Mouse (Mus musculus): ENCODE measurements around the gene Mettl1.
"Not testable (repeated sequence)": the region's sequence is repeated elsewhere in the genome, so short reads cannot be mapped to it uniquely, and the experiment has no call there.

Mettl1 gene

DNA sequence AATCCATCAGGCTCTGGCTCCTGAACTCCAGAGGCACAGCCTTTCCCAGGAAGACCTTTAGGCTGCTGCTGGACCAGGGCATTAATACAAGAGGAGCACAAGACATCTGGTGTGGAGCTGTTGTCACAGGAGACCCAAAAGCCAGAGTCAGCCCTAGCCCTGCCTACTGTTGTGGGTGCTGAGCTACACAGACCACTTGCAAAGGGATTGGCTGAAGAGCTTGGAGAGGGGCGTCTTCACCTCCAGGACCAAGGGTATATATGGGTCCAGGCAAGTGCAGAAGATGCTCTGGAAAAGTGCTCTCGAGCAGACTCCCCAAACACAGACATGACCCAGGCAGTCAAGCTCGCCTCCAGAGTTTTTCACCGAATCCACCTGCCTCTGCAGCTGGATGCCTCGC is 6.7 kb downstream of the Mettl1 start, which contains the start of gene Cyp27b1:
Cyp27b1 (plus strand) TSS at position 297 of the 400 bp plus-strand sequence.
- no peak for DNase-seq (ENCODE audit: low spot score)

DNA sequence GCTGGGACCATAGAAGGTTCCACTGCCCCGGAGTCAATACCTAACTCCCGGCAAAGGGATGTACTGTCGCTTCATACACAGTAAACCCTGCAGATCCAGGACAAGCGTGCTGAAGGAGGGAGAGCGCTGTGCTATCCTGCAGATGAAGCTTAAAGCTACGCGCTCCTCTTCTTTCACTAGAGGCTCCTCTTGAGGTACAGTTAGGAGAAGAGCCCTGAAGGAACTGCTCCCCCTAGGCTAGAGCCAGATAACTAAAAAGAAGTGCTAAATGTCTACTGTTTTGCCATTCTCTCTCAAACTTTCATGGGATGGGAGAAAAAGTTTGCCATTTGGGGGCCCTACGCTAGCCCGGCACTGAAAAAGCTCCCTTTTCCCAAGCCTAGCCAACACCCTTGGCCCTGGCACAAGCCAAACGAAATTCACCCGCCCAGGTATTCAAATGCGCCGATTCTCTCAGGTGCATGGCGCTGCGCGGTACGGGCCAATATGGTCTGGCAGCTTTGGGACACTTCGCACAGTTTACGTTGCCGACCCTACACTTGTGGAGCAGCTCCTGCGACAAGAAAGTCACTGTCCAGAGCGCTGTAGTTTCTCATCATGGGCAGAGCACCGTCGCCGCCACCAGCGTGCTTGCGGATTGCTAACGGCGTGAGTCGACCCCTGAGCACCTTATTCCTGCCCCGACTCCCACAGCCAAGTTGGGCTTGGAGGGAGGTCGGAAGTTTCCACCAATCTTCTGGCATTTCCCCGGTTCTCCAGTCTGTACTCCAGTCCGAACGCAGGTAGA is 7.6 kb downstream of the Mettl1 start:
- no peak for DNase-seq (ENCODE audit: low spot score)

DNA sequence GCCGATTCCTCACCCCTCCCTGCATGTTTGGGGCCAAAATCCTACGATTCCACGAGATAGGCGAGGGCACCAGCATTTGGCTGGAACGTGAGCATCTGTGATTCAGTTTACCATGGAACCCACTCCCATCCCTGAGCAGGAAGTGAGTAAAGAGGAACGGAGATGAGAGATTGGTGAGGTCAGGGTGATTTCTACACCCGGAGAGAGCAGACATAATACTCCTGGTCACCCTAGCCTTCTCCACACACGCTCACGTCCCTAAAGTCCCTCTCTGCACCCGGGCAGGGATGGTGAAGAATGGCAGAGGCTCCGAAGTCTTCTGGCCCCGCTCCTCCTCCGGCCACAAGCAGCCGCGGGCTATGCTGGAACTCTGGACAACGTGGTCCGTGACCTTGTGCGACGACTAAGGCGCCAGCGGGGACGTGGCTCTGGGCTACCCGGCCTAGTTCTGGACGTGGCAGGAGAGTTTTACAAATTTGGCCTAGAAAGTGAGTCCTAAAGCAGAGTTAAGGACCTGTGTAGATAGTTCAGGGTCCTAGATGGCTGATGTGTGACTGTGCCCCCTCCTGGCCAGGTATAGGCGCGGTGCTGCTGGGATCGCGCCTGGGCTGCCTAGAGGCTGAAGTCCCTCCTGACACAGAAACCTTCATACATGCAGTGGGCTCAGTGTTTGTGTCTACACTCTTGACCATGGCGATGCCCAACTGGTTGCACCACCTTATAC is 8.3 kb downstream of the Mettl1 start:
- no peak for DNase-seq (ENCODE audit: low spot score)

DNA sequence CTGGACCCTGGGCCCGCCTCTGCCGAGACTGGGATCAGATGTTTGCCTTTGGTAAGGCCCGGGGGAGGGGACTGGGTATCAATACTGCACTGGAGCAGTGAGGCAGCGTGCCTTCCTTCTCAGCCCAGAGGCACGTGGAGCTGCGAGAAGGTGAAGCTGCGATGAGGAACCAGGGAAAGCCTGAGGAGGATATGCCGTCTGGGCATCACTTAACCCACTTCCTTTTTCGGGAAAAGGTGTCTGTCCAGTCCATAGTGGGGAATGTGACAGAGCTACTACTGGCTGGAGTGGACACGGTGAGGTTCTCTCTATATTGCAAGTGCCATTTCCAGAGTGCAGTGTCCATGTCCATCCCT is 8.9 kb downstream of the Mettl1 start:
- DNase-seq (ENCODE audit: low spot score) = no peak

DNA sequence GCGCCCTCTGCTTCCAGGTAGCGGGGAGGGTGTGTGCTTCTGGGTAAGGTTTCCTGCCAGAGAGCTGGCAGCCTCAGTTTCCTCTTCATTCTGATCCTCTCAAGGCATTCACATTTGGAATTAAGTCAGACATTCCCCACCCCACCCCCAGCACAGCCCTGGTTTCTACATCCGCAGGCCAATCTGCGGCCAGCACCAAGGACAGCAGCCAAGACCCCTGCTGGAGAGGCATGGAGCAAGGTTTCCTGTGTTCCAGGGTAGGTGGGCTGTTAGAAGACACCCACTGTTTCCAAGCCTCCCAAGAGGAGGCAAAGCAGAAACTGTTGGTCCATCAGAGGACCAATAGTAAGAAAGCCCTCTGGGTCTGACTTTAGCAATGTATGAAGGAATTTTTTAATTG is 13.4 kb downstream of the Mettl1 start:
- DNase-seq (ENCODE audit: low spot score) = no peak

DNA sequence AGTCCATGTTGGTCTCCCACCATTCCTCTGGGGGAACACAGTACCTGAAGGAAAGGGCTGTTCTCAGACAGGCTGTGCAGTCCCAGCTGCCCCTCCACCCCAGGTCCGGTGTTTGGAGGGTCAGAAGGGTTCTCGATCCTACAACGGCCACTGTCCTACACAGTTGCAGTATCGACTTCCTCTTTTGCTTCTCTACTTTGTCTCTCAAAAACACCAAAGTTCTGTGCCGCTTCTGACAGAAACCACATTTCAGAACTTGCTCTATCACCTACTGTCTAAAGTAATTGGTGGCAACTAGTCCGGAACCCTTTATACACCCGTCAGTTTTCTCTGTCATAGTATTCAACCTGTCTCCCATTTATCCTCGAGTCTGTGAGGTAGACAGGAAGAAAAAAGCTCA is 14.2 kb downstream of the Mettl1 start:
- no peak for DNase-seq (ENCODE audit: low spot score)

DNA sequence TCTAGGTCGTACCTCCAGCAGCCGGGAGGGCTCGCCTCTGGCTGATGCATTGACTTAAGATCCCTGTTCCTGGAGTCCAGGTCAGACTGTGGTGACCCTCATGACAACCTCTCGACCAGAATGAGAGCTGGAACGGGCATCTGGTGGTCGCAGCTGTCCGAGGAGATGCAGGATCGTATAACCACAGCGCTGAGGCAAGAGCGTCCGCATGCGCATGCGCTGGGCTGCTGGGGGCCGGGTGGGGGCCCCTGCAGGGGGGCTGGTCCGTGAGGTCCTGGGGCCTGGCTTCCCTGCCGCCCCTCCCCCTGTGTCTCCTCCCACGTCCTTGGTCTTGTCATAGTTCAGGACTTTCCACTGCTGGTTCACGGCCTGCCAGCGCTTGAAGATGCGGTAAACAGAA is 15.3 kb downstream of the Mettl1 start:
- no peak for DNase-seq (ENCODE audit: low spot score)

DNA sequence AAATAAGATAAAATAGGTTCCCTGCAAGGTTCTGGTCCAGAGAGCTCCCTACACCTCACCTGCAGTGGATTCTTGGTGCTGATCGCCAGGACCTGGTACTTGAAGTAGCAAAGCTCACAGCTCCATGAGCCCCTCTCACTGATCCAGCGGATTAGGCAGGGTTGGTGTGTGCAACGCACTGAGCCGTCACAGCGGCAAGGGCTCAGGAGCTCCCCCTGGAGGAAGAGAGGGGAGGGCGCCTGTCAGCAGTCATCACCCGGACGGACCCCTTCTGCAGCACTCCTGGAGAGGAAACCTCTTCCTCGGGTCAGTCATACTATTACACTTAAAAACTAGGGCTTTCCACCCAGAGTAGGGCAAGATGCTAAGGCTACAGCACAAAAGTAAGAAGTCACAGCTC is 16.9 kb downstream of the Mettl1 start:
- DNase-seq (ENCODE audit: low spot score) = peak; percentile 94

DNA sequence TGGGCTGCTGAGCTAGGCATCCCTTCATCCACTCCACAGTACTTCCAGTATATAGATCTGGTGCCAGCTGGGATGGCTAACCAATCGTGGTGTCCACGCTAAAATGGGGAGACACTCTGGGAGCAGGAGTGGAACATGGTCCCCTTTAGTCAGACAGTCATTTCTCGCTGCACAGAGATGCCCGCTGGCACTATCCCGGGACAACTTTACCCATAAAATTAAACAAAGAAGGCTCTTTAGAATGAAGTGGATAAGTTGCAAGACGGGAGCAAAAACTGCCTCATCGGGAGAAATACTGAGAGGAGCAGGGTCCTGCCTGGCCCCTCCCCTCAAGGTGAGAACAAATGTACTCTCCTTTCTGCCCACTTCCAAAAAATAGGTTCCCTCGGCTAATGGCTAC is 17.5 kb downstream of the Mettl1 start:
- DNase-seq (ENCODE audit: low spot score) = peak; percentile 34

DNA sequence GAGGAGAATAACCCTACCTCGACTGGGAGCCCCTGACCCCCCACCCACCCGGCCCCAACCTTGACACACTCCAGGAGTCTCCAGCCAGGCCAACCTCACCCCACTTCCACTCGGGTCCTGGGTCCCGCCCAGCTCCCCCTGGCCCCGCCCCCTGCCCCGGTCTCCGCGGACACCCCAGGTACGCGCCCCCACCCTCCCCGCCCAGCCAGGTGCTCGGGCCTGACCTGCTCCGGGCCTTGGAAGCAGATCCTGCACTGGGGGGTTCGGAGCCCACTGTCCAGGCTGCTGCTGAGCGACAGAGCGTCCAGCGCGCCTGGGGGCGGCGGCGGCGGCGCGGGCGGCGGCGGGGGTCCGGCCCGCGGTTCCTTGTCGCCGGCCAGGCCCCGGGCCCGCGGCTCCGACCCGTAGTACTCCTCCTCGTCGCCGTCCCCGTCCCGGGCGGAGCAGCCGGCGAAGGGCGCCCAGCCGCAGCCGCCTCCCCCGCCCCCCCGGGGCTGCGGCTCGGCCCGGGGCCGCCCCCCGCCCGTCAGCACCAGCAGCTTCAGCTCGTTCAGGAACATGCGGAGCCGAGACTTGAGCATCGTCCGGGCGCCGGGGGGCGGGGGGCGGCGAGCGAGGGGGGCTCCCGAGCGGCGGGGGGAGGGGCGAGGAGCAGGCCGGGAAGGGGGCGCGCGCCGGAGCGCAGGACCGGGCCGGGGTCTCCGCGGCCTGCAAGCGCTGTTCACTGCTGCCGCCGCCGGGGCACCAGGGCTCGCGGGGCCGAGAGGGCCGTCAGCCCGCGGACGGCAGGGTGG is 18.2 kb downstream of the Mettl1 start:
- DNase-seq (ENCODE audit: low spot score) = peak; percentile 69

DNA sequence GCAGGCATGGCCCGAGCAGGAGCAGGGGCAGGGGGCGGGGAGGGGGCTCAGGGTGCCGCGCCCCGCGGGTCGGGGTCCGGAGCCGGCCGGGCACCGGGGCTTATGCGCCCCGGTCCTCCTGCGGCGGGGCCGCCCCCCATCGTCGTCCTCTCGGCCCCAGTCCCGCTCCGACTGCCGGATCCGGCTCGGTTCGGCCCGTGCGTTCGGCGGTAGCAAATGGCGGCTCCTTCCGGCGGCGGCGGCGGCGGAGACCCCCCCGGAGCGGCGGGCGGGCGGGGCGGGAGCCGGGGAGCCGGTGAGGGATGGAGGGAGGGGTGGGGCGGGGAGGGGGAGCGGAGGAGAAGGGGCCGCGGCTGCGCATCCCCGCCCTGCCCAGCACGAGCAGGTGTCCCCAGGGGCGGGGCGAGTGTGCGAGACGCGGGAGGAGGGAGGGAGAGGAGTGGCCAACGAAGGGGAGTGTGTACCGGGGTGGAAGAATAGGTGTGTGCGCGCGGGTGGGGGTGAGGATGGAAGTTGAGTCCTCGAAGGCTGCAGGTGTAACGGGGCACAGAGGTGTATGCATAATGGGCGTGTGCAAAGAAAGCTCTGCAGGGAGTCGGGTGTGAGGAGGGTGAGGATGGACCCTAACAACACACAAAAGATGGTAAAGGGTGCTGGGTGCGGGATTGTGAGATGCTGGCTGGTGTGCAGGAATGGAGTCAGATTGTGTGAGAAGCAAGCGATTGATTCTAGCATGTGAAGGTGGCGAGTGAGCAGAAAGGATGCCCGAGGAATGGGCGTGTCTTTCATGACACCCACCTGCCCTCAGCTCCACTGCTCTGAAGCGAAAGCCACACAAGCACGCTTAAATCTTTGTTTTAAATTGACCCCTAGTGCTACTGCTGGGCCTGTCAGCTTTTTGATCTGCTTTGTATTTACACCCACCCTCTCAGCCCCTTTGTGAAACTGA is 19.0 kb downstream of the Mettl1 start, which contains the start of gene March9:
March9 (minus strand) TSS at position 217 of the 949 bp plus-strand sequence.
- DNase-seq (ENCODE audit: low spot score) = peak; percentile 96

DNA sequence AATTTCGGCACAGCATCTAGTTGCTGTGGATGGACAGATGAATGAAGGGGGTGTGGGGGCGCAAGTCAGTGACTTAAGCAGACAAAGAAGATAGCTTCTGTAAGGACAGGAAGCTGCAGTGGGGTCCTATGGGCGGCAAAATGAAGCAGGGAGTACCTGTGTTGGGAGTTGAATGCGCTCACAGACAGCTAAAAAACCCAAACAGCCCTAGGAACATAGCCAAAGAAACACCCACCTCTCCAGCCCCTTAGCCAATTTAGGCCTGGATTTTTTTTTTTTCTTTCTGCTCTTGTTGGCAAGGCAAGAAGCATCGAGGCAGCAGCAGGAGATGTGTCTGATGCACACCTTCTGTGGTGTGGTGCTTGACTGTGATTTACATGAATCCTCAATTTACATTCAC is 19.9 kb downstream of the Mettl1 start:
- DNase-seq (ENCODE audit: low spot score) = peak; percentile 52

DNA sequence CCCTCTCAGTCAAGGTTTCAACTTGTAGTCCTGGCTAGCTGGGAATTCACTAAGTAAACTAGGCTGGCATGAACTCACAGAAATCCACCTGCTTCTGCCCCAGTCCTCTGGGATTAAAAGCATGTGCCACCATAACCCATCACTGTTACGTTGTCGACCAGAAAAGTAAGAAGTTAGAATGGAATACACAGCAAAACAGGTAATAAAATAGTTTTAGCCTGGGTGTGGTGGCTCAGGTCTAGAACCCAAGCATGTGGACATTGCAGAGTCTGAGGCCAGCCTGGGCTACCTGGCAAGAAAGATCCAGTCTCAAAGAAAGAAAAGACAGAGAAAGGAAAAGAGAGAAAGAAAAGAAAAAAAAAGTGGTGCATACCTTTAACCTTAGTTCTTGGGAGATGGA is 20.3 kb downstream of the Mettl1 start:
- no peak for DNase-seq (ENCODE audit: low spot score)

DNA sequence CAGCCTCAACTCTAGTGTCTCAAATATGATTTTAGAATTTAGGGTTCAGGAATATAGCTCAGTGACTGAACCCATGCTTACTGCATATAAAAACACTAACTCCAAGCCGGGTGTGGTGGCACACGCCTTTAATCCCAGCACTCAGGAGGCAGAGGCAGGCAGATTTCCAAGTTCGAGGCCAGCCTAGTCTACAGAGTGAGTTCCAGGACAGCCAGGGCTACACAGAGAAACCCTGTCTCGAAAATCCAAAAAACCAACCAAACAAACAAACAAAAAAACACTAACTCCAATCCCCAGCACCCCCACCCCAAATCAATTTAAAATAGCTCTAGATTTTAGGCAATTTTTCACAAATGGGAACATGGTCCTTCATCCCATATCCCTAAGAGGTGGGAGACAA is 20.9 kb downstream of the Mettl1 start:
- not testable (repeated sequence) for DNase-seq (ENCODE audit: low spot score)

DNA sequence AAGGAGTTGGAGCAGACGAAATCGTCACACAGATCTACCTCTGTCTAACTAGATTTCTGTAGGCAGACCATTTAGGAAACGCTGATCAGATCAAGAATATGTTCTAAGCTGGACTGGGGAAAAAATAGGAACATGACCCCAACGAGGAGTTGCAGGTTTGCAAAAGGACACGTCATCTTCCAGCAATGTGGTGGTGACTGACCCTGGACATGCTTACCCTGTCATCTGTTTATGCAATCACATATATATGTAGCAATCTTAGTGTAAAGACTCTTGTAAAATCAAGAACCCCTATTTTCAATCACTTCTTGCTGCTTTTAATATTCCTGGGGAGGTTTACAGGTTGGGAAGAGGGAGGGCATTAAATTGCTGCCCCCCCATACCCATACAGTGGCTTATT is 21.3 kb downstream of the Mettl1 start:
- DNase-seq (ENCODE audit: low spot score) = peak; percentile 72

DNA sequence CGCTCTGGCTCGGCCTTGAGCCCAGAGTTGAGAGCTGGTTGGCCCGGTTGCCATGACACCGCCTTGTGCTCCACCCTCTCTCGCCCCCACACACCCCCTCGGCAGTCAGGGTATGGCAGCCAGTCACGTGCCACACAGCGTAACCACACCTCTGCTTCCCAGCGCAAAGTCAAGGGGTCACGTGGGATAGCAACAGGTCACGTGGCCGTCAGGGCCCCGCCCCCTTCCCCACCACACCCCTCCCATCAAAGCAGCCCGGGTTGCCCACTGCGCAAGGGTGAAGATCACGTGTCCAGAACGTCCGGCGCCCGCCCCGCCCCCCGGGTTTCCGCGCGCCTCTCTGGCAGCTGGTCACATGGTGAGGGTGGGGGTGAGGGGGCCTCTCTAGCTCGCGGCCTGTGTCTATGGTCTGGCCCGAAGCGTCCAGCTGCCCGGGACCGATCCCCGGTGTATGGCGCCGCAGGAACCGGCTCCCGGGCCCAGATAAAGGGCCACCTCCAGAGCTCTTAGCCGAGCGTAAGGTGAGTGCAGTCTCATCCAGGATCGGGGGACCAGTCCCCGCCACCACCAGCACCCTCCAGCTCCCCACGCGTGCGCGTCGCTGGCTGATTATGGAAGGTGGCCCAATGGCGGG is 22.1 kb downstream of the Mettl1 start, which contains the start of gene Cdk4:
Cdk4 (plus strand) TSS at position 296 of the 634 bp plus-strand sequence.
- DNase-seq (ENCODE audit: low spot score) = peak; percentile 100

DNA sequence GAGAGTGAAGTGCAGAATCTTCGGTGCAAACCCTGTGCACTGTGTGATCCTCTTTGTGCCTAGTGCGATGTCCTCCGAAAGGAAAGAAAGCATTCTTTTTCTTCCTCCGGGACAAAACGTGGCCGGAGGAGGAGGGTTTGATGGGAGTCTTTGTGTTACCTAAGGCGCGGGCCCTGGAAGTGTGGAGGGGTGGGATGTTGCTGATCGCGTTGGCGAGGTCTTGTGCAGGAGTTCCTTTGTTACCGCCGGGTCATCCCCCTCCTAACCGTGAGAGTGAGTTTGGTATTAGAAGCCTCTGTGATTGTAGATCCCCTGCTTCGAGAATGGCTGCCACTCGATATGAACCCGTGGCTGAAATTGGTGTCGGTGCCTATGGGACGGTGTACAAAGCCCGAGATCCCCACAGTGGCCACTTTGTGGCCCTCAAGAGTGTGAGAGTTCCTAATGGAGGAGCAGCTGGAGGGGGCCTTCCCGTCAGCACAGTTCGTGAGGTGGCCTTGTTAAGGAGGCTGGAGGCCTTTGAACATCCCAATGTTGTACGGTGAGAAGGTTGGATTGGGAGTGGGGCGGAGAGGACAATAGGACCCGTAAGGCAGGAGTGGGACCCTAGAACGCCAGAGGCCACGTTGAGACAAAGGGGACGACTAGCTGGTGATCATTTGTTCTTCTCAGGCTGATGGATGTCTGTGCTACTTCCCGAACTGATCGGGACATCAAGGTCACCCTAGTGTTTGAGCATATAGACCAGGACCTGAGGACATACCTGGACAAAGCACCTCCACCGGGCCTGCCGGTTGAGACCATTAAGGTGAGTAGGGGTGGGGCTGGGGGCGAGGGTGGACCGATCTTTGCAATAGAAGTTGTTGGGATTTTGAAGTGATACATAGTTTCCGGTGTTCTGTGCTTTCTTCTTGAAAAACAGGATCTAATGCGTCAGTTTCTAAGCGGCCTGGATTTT is 23.0 kb downstream of the Mettl1 start:
- DNase-seq (ENCODE audit: low spot score) = peak; percentile 71

DNA sequence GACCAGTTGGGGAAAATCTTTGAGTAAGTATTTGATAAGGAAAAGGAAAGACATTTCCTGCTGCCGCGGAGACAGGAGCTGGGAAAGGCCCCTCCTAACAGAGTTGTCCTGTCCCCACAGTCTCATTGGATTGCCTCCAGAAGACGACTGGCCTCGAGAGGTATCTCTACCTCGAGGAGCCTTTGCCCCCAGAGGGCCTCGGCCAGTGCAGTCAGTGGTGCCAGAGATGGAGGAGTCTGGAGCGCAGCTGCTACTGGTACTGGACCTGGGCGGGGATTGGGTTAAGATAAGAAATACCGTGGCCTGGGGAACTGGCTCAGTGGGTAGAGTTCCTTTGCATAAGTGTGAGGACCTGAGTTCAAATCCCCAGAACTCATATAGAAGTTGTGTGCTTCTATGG is 24.8 kb downstream of the Mettl1 start:
- DNase-seq (ENCODE audit: low spot score) = peak; percentile 45

DNA sequence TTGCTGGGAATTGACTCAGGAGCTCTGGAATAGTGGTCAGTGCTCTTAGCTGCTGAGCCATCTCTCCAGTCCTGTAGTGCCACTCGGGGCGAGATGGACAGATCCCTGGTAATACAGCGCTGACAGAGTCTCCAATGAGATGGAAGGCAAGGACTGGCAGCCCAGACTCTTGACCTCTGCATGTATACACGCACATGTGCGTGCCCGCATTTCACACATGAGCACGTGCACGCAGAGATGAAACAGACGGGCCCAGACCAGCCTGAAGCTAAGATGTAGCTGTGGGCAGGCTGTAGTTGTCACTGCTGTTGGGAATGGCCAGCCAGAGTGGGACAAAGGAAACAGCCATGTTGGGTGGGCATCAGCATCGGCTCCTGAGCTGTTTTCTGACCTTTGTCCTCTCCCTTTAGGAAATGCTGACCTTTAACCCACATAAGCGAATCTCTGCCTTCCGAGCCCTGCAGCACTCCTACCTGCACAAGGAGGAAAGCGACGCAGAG is 25.4 kb downstream of the Mettl1 start:
- DNase-seq (ENCODE audit: low spot score) = no peak

Data from MN1 (cell line).